Mouse (Mus musculus) olfactory bulb, adult 2 months (tissue): Measurements from ENCODE around the gene Gm49361. TPM values are rescaled to one million over a fixed set of nuclear protein-coding genes. Genes with fewer than 3 reads are reported as not detected.

Experiments used
- H3K27ac ChIP-seq: fragments of 200-500 bp; 2 replicates; pipeline ENCODE4 v1.5.1; 2012; ENCODE audit warnings: low read depth, low read length; ENCODE audit not compliant: insufficient read depth
- H3K4me1 ChIP-seq: fragments of 200-500 bp; 2 replicates; pipeline ENCODE4 v1.6.1; 2012; ENCODE audit warnings: low read length; ENCODE audit not compliant: control insufficient read depth, insufficient read depth
- H3K4me3 ChIP-seq: fragments of 200-500 bp; 2 replicates; pipeline ENCODE4 v1.5.1; 2012; ENCODE audit warnings: mild to moderate bottlenecking, low read depth, low read length, moderate library complexity; ENCODE audit not compliant: insufficient read depth
- CTCF ChIP-seq: fragments of 200-500 bp; IDR thresholded peaks from 2 replicates; pipeline ENCODE4 v1.5.1; 2012; ENCODE audit warnings: low read depth, mild to moderate bottlenecking, low read length, moderate library complexity; ENCODE audit not compliant: insufficient read depth
- POLR2A ChIP-seq: fragments of 200-500 bp; IDR thresholded peaks from 2 replicates; pipeline ENCODE4 v1.6.1; 2012; ENCODE audit warnings: mild to moderate bottlenecking, low read depth, low read length, moderate library complexity; ENCODE audit not compliant: insufficient read depth
- WGBS: fragments of 180-500 bp; shearing (Covaris S2); methylation state at CpG from one replicate; pipeline ENCODE4 v1.1.7; 2018; 5-methylcytosine and 5-hydroxymethylcytosine counted together
- polyA plus RNA-seq: library from polyadenylated mRNA; stranded (reverse); fragments of >200 nt; gene quantifications from 2 replicates; pipeline ENCODE4 v1.2.4, GENCODE M21; 2012; ENCODE audit warnings: low replicate concordance; ENCODE audit not compliant: missing spikeins, insufficient read depth, insufficient read length

Gm49361 gene
- polyA plus RNA-seq, 1 experiment: not detected

DNA sequence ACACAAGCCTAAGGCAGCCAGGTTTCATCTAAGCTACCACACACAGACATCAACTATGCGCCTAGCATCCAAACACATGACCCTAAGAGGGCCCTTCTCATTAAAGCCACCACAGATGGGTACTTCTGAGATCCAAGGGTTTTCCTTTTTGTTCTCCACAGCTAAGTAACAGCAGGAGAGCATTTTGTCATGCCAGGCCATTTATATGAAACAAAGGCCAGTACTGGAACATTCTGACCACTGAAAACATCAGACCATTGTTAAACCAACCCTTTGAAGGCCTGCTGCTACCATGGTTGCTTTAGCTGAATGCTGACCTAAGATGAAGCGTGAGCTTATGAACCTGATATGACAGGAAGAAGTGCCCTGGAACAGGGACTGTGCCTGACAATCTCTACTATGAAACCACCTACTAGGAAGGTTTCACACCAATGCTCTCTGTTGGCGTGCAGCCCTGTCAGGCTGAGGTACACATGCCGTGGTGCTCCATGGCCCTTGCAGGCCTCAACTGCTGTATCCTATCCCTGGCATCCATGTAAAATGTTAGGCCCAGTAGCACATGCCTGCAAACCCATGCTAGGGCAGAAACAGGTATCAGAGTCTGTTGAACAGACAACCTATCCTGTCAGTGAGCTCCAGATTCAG, 29.2 kb downstream of the Gm49361 start:
- TF ChIP-seq POLR2A: no peak
- TF ChIP-seq CTCF: no peak
- Histone ChIP-seq H3K4me1 (no peaks in the 10 kb centered on the region), H3K27ac (no peak overlapping the region), H3K4me3 (no peak overlapping the region)
- 85% methylated on average over 4 of the region's 4 CpGs for WGBS

DNA sequence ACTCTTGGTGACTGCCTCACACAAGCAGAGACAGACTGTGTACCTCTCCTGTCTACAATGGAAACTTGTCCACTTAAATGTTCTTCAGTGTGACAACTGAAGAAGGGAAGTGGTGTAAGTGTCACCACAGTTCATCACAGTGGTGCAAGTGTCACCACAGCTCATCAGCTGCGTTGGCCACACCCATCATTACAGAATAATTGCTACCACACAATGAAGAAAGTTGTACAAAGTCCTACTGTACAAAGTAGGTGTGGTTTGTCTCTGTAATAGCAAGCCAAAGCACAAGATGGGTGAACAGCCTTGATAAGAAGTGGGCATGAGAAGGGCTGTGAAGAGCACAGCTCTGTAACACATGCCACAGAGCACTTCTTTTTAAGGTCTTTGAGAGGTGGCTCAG, 33.0 kb downstream of the Gm49361 start:
- no peak overlapping the region for H3K27ac ChIP-seq
- H3K4me1 ChIP-seq: peaks cover 4% of the 10 kb centered on the region
- 91% methylated on average over 1 of the region's 1 CpGs for WGBS
- H3K4me3 ChIP-seq: no peak overlapping the region
- TF ChIP-seq POLR2A (no peak), CTCF (no peak)

DNA sequence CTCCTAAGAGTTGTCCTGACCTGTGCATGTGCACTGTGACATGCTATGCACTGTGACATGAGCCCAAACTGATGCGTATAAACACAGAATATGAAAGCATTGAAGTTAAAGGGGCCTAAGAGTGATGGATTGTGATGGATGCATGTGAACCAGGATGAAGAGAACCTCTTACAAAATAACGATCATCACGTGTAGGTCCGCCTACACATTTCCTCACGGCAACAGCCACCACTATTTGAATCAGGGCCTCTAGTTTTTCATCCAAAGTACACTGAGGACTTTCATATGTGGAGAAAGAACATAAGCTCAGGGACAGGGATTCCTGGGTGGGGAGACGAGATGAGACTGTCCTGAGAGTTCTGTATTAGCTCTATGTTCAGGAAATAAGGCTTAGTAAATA, 34.8 kb downstream of the Gm49361 start:
- TF ChIP-seq POLR2A (no peak), CTCF (no peak)
- WGBS: 71% methylated on average over 6 of the region's 6 CpGs
- H3K4me1 ChIP-seq: peaks cover 16% of the 10 kb centered on the region
- no peak overlapping the region for H3K4me3 ChIP-seq
- no peak overlapping the region for H3K27ac ChIP-seq

DNA sequence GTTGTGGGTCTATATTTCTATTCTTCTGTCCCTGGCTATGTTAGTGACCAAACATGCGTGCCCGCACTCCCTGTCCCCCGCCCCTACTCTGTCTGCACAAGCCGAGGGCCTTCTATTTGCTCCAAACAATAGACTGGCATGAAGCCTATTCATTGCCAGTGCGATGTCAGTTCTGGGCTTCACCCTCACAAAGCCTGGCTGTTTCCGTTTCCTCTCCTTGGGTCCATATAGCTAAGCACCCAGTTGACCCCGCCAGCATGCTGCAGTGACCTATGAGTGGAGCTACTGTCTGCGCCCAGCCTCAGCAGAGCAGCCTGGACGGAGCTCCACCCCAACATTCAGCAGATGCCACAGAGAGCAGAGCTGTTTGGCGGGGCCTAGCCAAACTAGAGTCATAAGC, 36.7 kb downstream of the Gm49361 start:
- Histone ChIP-seq H3K27ac (no peak overlapping the region), H3K4me3 (no peak overlapping the region), H3K4me1 (peaks cover 18% of the 10 kb centered on the region)
- WGBS: 77% methylated on average over 10 of the region's 10 CpGs
- TF ChIP-seq CTCF: no peak
- no peak for TF ChIP-seq POLR2A

DNA sequence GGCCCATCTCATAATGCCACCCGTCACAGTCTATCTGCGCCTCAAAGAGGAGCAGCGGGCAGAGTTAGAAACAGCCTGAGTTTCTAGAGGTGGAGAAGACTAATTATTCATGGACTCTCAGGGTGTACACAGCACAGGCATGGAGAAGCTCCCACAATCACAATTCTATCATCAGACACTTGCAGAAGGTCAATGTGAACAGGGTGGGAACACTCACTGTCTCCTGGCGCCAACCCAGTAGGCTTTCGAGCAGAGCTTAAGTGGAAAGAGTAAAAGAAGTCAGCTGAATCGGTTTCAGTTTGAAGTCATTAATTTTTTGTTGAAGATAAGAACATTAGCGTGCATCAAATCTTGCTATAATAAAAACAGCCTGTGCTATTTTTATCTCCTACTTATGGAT, 37.3 kb downstream of the Gm49361 start:
- 81% methylated on average over 7 of the region's 7 CpGs for WGBS
- Histone ChIP-seq H3K27ac (no peak overlapping the region), H3K4me3 (no peak overlapping the region), H3K4me1 (peaks cover 18% of the 10 kb centered on the region)
- TF ChIP-seq CTCF (no peak), POLR2A (no peak)

DNA sequence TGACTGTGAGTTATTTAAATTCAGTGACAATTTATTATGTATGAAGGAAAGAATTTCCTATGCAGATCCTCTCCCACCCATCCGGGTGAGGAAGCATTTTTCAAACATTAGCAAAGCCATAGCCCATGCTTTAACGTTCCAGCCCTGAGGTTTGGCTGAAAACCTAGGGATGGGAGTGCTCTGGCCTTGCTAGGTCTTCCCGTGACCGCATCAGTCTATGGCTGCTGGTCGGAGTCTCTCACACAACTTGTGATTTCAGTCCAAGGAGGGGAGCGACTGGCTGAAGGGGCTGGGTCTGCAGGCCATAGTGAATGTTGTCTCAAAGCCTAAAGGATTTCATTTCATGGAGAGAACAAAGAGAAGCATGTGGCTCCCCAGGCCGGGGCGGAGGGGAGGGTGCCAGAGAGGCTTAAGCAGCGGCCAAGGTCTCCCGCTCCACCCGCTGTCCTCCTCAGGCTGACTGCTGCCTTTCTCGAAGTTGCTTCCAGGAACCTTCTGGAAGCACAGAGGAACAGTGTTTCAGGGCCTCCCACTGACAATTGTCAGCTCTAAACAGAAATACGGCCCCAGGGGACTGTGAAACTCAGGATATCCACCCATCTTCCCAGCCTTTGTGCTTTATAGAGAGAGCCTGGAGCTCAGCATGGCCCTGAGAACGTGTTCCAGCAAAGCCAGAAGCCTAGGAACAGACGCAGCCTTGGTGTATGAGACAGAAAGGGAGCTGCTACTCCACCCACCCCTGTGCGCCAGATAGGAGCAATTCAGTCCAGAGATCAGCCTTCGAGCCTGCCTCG, 38.6 kb downstream of the Gm49361 start:
- Histone ChIP-seq H3K4me1 (peaks cover 19% of the 10 kb centered on the region), H3K4me3 (no peak overlapping the region), H3K27ac (no peak overlapping the region)
- WGBS: 27% methylated on average over 18 of the region's 18 CpGs
- TF ChIP-seq CTCF: no peak
- TF ChIP-seq POLR2A: no peak

DNA sequence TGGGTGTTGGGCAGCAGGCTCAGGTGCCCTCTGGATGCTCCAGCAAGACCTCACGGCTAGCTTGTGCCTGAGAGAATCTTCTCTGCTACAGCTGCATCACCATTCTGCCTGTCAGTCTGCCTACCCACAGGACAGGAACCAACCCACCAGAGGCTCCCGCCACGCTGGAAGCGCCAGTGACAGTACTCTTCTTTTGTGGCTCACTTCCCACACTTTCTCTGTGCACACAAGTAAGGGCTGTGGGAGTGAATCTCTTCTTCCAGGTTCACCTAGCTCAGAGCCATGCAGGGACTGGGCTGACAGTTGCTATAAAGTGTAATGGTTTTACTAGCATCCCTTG, 39.2 kb downstream of the Gm49361 start:
- Histone ChIP-seq H3K27ac (0 out of 2 replicates have a peak overlapping the region, but pooled peaks have one; percentile 8), H3K4me1 (peaks cover 22% of the 10 kb centered on the region), H3K4me3 (no peak overlapping the region)
- no peak for TF ChIP-seq CTCF
- no peak for TF ChIP-seq POLR2A
- WGBS: 34% methylated on average over 4 of the region's 4 CpGs

DNA sequence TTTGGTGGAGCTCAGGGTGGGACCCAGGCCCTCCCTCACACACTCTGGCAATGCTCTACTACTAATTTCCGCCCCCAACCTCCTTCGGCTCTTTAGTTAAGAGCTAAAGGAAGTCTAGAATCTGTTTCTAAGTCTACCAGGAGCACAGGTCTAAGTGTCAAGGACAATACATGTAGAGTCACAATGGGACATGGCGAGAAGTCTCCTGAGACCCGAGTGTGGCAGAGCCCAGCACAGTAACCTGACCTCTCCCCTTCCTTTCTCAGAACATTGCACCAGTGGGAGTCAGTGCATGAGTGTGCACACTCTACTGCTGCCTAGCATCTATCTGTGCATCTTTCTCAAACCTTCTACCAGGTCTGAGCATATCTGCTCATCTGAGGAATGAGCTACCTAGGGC, 40.1 kb downstream of the Gm49361 start:
- no peak overlapping the region for H3K27ac ChIP-seq
- WGBS: 90% methylated on average over 4 of the region's 4 CpGs
- H3K4me1 ChIP-seq: peaks cover 22% of the 10 kb centered on the region
- TF ChIP-seq CTCF (no peak), POLR2A (no peak)
- H3K4me3 ChIP-seq: no peak overlapping the region

DNA sequence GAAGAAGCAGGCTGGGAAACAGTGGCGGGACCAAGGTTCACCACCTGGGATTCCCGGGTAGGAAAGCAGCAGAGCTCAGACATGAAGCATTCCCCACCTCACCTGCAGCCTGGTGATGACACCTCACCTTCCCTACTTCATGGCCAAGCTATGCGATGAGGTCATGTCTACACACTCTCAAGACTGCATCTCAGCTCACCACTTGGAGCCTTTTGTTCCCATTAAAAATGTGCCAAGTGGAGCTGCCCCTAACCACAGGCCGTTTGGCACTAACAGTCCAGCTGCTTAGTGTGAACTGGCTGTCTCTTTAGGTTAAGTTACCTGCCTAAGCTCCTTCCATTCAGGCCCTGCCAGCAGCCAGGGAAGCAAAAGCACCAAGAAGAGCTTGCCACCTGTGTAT, 40.8 kb downstream of the Gm49361 start:
- TF ChIP-seq CTCF (no peak), POLR2A (no peak)
- no peak overlapping the region for H3K4me3 ChIP-seq
- 92% methylated on average over 4 of the region's 4 CpGs for WGBS
- H3K4me1 ChIP-seq: peaks cover 22% of the 10 kb centered on the region
- H3K27ac ChIP-seq: no peak overlapping the region

DNA sequence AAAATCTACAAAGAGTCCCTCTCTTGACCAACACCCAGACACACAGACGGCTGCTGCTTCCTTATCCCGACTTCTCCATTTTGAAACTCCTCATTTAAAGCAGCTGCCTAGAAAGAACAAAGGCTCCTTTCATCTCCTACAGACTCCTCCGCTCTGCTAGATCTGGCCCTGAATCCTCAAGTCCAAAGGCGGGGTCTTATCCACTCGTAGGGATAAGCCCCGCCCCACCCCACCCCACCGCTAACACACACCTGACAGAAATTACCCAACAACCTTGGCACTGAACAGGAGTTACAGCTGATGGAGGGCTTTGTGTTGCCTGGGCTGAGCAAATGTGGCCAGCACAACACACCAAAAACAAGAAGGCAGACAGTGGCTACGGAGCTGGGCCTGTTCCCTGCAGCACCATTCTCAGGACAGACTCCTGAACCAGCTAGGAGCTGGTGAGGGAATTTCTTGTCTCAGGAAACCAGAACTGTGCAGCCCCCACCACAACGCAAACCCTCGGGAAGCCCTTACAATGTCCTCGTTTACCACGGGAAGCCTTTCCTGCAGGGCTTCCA, 43.9 kb downstream of the Gm49361 start:
- TF ChIP-seq POLR2A (no peak), CTCF (no peak)
- WGBS: 38% methylated on average over 12 of the region's 12 CpGs
- peaks cover 11% of the 10 kb centered on the region for H3K4me1 ChIP-seq
- no peak overlapping the region for H3K4me3 ChIP-seq
- H3K27ac ChIP-seq: no peak overlapping the region
